Mouse (Mus musculus) olfactory bulb, adult 2 months (tissue): ENCODE results near the gene Hoxa5. TPM values are rescaled to one million over a fixed set of nuclear protein-coding genes. Genes with fewer than 3 reads are reported as not detected.

Experiments used
- H3K27ac ChIP-seq: fragments of 200-500 bp; 2 replicates; pipeline ENCODE4 v1.5.1; 2012; ENCODE audit warnings: low read depth, low read length; ENCODE audit not compliant: insufficient read depth
- H3K4me1 ChIP-seq: fragments of 200-500 bp; 2 replicates; pipeline ENCODE4 v1.6.1; 2012; ENCODE audit warnings: low read length; ENCODE audit not compliant: control insufficient read depth, insufficient read depth
- H3K4me3 ChIP-seq: fragments of 200-500 bp; 2 replicates; pipeline ENCODE4 v1.5.1; 2012; ENCODE audit warnings: mild to moderate bottlenecking, low read depth, low read length, moderate library complexity; ENCODE audit not compliant: insufficient read depth
- CTCF ChIP-seq: fragments of 200-500 bp; IDR thresholded peaks from 2 replicates; pipeline ENCODE4 v1.5.1; 2012; ENCODE audit warnings: low read depth, mild to moderate bottlenecking, low read length, moderate library complexity; ENCODE audit not compliant: insufficient read depth
- POLR2A ChIP-seq: fragments of 200-500 bp; IDR thresholded peaks from 2 replicates; pipeline ENCODE4 v1.6.1; 2012; ENCODE audit warnings: mild to moderate bottlenecking, low read depth, low read length, moderate library complexity; ENCODE audit not compliant: insufficient read depth
- WGBS: fragments of 180-500 bp; shearing (Covaris S2); methylation state at CpG from one replicate; pipeline ENCODE4 v1.1.7; 2018; 5-methylcytosine and 5-hydroxymethylcytosine counted together
- polyA plus RNA-seq: library from polyadenylated mRNA; stranded (reverse); fragments of >200 nt; gene quantifications from 2 replicates; pipeline ENCODE4 v1.2.4, GENCODE M21; 2012; ENCODE audit warnings: low replicate concordance; ENCODE audit not compliant: missing spikeins, insufficient read depth, insufficient read length

Hoxa5 gene
- polyA plus RNA-seq, 1 experiment: not detected

- H3K27ac ChIP-seq: no peak overlapping the region
- 6% methylated on average over 13 of the region's 13 CpGs for WGBS
- no peaks in the 10 kb centered on the region for H3K4me1 ChIP-seq
- H3K4me3 ChIP-seq: no peak overlapping the region
- no peak for TF ChIP-seq CTCF
Observed at GRCm38 (mm10) chr6:52211961-52212360, 7.6 kb upstream of the Hoxa5 start.

GRCm38 (mm10) chr6:52211170-52211935 lies 7.0 kb upstream of the Hoxa5 start:
- H3K4me3 ChIP-seq: no peak overlapping the region
- WGBS: 2% methylated on average over 37 of the region's 37 CpGs
- no peak overlapping the region for H3K27ac ChIP-seq

DNA sequence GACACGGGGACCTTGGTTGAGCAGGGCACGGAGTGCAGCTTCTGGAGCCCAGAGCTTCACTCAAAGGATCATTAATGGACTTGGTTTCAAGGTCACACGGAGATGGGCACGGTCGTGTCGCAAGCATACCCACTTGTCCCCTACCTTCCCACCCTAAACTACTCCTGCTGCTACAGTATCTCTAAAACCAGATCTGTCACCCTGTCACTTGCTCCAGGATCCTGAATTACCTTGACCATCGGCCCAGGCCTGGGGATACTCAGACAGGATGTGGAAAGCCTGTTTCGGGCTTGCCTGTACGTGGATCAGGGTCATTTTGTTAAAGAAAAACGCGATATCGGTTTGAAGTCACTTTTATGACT lies 5.3 kb upstream of the Hoxa5 start:
- WGBS: 10% methylated on average over 12 of the region's 12 CpGs

More at GRCm38 (mm10) chr6:52211170-52211935, 7.0 kb upstream of the Hoxa5 start:
- no peaks in the 10 kb centered on the region for H3K4me1 ChIP-seq
- TF ChIP-seq CTCF: peak; percentile 66
- TF ChIP-seq POLR2A: no peak

GRCm38 (mm10) chr6:52208868-52209684 lies 4.7 kb upstream of the Hoxa5 start:
- no peak overlapping the region for H3K4me3 ChIP-seq
- H3K27ac ChIP-seq: no peak overlapping the region
- 8% methylated on average over 18 of the region's 18 CpGs for WGBS
- H3K4me1 ChIP-seq: no peaks in the 10 kb centered on the region
- no peak for TF ChIP-seq POLR2A
- TF ChIP-seq CTCF: no peak

More for the DNA sequence above, 5.3 kb upstream of the Hoxa5 start:
- H3K27ac ChIP-seq: no peak overlapping the region
- TF ChIP-seq CTCF (no peak), POLR2A (no peak)
- H3K4me1 ChIP-seq: no peaks in the 10 kb centered on the region
- H3K4me3 ChIP-seq: no peak overlapping the region

DNA sequence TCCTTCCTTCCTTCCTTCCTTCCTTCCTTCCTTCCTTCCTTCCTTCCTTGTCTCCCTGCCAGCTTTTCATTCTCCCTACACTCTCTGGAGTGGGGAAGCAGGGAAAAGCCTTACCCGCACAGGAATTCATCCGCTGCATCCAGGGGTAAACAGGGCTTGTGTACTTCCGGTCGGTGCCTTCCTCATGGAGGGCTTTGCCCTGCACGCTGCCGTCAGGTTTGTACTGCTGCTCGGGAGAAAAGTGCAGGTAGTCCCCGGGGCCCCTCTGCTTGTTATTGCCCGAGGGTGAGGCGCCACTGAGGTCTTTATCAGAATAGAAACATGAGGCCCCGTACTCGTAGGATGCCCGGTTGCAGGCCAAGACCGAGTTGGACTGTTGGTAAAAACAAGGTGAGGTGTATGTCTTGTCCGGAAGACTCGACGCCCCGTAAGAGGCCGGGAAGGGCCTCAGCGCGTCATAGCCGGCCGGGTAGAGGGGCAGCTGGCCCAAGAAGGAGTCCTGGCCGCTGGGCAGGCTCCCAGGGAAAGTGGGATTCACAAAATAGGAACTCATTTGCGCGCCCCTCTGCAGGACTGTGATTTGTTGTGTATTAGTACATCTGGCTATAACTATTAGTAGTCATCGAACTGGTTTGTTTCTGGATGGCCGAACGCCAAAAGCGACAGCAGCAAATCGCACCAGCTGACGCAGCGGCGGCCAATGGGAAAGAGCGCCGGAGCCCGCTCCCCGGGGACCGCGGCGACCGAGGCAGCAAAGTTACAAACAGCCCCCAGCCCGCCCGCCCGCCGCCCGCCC lies 3.9 kb upstream of the Hoxa5 start, which contains the start of gene Hoxa6:
Hoxa6 (minus strand) TSS at position 651 of the 796 bp plus-strand sequence.
- H3K4me1 ChIP-seq: peaks cover 4% of the 10 kb centered on the region
- no peak within 1 kb of the TSS for H3K4me3 ChIP-seq
- TF ChIP-seq CTCF: no peak
- TF ChIP-seq POLR2A: no peak
- H3K27ac ChIP-seq: no peak within 1 kb of the TSS
- WGBS: 1% methylated on average over 47 of the region's 47 CpGs

GRCm38 (mm10) chr6:52207684-52207976 lies 3.2 kb upstream of the Hoxa5 start:
- Histone ChIP-seq H3K4me3 (no peak overlapping the region), H3K27ac (no peak overlapping the region), H3K4me1 (peaks cover 4% of the 10 kb centered on the region)
- TF ChIP-seq CTCF (no peak), POLR2A (no peak)

DNA sequence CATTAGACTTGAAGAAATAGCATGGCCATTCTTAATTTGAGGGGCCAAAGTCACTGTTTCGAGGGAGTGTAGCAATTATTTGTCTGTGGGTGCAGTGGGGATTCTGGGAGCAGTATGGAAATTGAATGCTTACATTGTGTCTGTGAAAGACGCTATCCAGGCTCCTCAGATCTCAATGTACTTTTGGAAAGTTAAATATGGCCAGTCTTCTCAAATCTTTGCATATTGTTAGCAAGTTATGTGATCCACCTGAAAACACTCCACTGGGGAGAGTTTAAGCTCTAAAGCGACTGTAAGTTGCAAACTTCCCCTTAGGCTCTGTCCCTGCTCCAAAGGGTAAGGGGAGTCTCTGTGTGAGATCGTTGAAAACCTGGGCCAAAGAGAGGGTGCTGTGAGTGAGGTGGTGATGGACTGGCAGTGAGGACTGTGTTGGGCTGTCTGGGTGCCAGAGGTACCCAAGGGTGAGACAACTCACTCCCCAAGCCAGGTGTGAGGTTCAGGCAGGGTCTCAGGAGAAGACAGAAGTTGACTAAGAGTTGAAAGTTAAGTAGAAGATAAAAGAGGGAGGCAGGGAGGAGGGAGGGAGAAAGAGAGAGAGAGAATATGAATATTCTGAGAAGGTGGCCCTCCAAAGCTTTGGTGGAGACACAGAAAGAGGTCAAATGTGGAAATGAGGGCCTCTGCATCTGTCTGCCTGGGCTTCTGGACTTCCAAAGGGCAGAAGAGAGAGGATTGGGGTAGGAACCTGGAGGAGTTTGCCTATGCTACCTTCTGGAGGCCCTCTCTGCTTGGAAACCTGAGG lies 2.7 kb upstream of the Hoxa5 start:
- Histone ChIP-seq H3K27ac (no peak overlapping the region), H3K4me3 (no peak overlapping the region), H3K4me1 (peaks cover 4% of the 10 kb centered on the region)
- TF ChIP-seq POLR2A (no peak), CTCF (no peak)
- 8% methylated on average over 4 of the region's 4 CpGs for WGBS
